Mouse (Mus musculus) ovary, adult 18-20 months (tissue): ENCODE data around the gene Daglb.
A peak's percentile ranks its signal among the peaks of the same experiment; 100 is the strongest.
"Not testable (repeated sequence)": the region's sequence is repeated elsewhere in the genome, so short reads cannot be mapped to it uniquely, and the experiment has no call there.

Experiments
- DNase-seq: peaks from one replicate; pipeline ENCODE4 v3.0.0; 2022; ENCODE audit warnings: low spot score, mixed read lengths

The Daglb gene

GRCm38 (mm10) chr5:143518045-143518591, 53.7 kb downstream of the Daglb start:
- no peak for DNase-seq

- DNase-seq: no peak
Observed at GRCm38 (mm10) chr5:143520415-143520814, 56.0 kb downstream of the Daglb start.

GRCm38 (mm10) chr5:143522882-143523281, 58.5 kb downstream of the Daglb start:
- DNase-seq: no peak

DNA sequence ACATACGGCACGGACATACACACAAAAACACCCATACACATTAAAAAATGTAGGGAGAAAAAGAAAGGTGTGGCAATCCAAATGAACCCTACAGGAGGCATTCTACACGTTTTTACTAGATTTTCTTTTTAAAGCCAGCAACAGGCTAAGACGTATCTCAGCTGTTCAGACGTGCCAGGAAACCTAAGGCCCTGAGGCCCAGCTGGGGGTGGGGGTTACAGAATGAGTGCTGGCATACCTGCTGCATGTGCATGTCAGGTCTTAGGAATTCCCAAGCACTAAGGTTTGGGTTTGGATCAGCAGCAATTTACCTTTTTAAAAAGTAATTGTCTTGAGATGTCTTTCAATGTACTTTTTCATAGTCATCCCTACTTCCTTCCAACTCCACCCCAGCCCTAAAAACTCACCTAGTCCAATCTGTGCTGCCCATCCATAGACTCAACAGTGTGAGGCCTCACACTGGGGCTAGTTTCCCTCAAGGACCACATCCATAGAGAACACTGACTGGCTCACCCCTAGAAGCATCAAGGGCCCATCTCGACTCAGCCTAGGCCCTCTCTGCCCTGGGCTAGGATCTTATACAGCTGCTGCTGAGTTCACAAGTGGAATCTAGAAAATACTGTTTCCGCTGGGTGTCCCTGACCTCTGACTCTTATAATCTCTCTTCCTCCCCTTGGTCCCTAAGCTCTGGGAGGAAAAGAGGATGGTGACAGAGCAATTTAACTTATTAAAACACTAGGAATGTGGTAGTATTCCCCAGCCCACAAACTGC, 61.3 kb downstream of the Daglb start:
- no peak for DNase-seq

DNA sequence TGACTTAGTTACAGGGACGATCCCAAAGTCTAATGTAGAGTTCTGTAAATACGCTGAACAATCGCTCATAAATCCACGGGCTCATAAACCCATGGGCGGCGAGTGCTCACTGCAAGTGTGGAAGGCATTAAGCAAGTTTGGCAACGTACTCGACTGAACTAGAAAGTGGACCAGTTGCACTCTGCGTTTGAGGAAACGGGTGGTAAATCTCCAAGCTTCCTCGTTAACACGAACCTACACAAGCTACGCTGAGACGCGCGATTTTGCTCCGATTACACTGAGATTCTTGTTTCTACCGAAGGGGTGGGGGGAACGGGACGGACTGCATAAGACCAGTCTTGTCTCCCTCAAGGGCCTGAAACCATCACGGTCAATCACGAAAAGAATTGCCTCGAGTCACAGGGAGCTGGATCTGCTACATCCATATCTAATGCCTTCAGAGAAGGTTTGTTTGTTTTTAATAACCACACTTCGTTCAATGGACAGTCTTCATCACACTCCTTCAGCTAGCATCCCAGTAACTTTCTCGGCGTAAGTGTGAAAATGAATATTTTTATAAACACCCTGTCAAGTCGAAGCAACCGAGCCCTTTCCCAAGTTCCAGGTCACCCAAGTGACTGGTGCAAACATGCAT, 62.4 kb downstream of the Daglb start:
- DNase-seq: no peak

GRCm38 (mm10) chr5:143527486-143528307, 63.3 kb downstream of the Daglb start, which contains the start of gene Rac1:
Gene Rac1 (minus strand): TSS chr5:143528036.
- peak; percentile 91 for DNase-seq

DNA sequence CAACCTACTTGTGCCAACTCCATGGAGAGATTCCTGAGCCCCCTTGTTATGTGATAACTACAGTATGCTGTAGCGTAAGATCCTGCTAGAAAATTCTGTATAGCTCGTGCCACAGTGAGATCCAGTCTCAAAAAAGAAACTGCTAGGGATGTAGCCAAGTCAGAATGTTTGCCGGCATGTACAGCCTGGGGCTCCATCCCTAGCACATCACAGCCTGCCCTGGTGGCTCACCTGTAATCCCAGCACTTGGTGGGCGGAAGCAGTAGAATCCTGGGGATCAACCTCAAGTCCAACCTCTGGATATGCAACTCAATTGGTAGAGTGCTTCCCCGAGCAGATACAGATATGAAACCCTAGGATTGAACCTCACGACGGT, 63.9 kb downstream of the Daglb start:
- DNase-seq: no peak

- no peak for DNase-seq
Observed at GRCm38 (mm10) chr5:143530715-143531114, 66.3 kb downstream of the Daglb start.

- DNase-seq: no peak
Observed at GRCm38 (mm10) chr5:143534922-143535321, 70.5 kb downstream of the Daglb start.

- DNase-seq: no peak
Observed at GRCm38 (mm10) chr5:143537022-143537421, 72.6 kb downstream of the Daglb start.

GRCm38 (mm10) chr5:143539111-143539510, 74.7 kb downstream of the Daglb start:
- no peak for DNase-seq

- DNase-seq: peak; percentile 32
Observed at GRCm38 (mm10) chr5:143547384-143547783, 83.0 kb downstream of the Daglb start.

GRCm38 (mm10) chr5:143547866-143548265, 83.5 kb downstream of the Daglb start:
- no peak for DNase-seq

DNA sequence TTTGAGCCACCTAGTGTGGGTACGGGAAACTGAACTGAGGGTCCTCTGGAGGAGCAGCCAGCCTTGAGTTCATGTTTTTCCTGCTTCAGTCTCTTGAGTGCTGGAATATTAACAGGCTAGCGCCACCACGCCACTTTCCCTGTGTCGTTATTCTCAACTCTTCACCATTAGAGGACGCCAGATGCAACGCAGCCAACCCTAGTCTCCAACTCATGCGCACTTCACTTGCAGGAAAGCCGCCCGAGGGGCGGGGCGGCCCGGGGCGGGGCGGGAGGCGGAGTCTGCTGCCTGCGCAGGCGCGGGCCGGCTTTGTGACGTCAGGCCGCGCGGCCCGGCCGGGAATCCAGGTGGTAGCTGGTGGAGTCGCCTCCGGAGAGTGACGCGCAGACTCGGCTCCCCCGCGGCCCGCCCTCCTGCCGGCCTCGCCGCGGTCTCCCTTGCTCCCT, 84.0 kb downstream of the Daglb start:
- DNase-seq: peak; percentile 93

- not testable (repeated sequence) for DNase-seq
Observed at GRCm38 (mm10) chr5:143548922-143549321, 84.5 kb downstream of the Daglb start.

DNA sequence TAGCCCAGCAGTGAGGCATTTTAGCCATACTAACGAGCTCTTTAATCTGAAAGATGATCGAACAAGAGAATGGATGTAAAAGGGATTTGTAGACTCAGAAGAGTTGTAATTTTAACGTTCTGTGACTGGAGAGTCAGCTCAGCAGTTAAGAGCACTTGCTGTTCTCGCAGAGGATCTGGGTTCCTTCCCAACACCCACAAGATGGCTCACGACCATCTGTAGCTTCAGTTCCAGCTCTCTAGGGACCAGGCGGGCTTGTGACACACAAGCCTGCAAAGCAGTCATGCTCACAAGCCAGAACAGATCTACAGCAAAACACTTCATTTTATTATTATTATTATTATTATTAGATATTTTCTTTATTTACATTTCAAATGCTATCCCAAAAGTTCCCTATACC, 88.5 kb downstream of the Daglb start:
- DNase-seq: no peak

DNA sequence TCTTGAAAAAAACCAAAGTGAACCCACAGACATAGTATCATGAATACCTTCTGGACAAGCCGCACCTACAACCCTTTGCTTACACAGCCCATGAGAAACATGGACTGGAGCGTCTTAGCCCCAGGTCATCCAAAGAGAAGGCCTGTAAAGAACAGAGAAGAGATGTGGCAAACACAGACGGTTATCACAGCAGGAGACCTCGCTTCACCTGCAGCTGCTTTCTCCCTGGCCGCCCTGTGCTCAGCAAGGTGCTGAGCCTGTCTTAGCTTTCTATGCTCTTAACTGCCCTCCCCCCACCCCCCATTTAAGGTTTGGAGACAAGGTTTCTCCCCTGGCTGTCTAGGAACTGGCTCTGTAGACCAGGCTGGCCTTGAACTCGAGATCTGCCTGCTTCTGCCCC, 90.8 kb downstream of the Daglb start:
- no peak for DNase-seq
